Mouse (Mus musculus) layer of hippocampus, adult 9-10 months (tissue): ENCODE measurements around the gene Olfr311.
"Not testable (repeated sequence)": the region's sequence is repeated elsewhere in the genome, so short reads cannot be mapped to it uniquely, and the experiment has no call there.

Experiments
- DNase-seq: peaks from one replicate; pipeline ENCODE4 v3.0.0; 2022; ENCODE audit warnings: low spot score

Olfr311 gene

GRCm38 (mm10) chr11:58838951-58839350, at the start of gene Olfr311:
Gene Olfr311, plus strand, starts transcription at chr11:58839251.
- DNase-seq, result not testable (repeated sequence)

- no peak for DNase-seq
Observed at GRCm38 (mm10) chr11:58789532-58789931, 49.5 kb upstream of the Olfr311 start.

GRCm38 (mm10) chr11:58790053-58790452, 49.0 kb upstream of the Olfr311 start:
- DNase-seq, result no peak

- no peak for DNase-seq
Observed at GRCm38 (mm10) chr11:58790646-58791045, 48.4 kb upstream of the Olfr311 start.

- DNase-seq, result no peak
Observed at GRCm38 (mm10) chr11:58795856-58796255, 43.2 kb upstream of the Olfr311 start.

- DNase-seq, result peak; percentile 56
Observed at GRCm38 (mm10) chr11:58796850-58797249, 42.2 kb upstream of the Olfr311 start.

GRCm38 (mm10) chr11:58799747-58800146, 39.3 kb upstream of the Olfr311 start:
- DNase-seq, result no peak

- DNase-seq, result no peak
Observed at GRCm38 (mm10) chr11:58801558-58802228, 37.4 kb upstream of the Olfr311 start, which contains the start of gene Fam183b. Gene Fam183b, minus strand, starts transcription at chr11:58801960.

- no peak for DNase-seq
Observed at GRCm38 (mm10) chr11:58803871-58804270, 35.2 kb upstream of the Olfr311 start.

- no peak for DNase-seq
Observed at GRCm38 (mm10) chr11:58804393-58804792, 34.7 kb upstream of the Olfr311 start.

- no peak for DNase-seq
Observed at GRCm38 (mm10) chr11:58812001-58812400, 27.1 kb upstream of the Olfr311 start.

GRCm38 (mm10) chr11:58814700-58815099, 24.4 kb upstream of the Olfr311 start, which contains the start of gene Olfr313:
Gene Olfr313, plus strand, starts transcription at chr11:58815000.
- not testable (repeated sequence) for DNase-seq

GRCm38 (mm10) chr11:58815676-58816075, 23.4 kb upstream of the Olfr311 start:
- DNase-seq, result no peak

- DNase-seq, result not testable (repeated sequence)
Observed at GRCm38 (mm10) chr11:58828937-58829336, 10.1 kb upstream of the Olfr311 start, which contains the start of gene Olfr312. Gene Olfr312, plus strand, starts transcription at chr11:58829237.

GRCm38 (mm10) chr11:58829764-58830163, 9.3 kb upstream of the Olfr311 start:
- DNase-seq, result no peak

- DNase-seq, result not testable (repeated sequence)
Observed at GRCm38 (mm10) chr11:58832541-58832940, 6.5 kb upstream of the Olfr311 start.

GRCm38 (mm10) chr11:58846919-58847461, 7.9 kb downstream of the Olfr311 start, which contains the start of gene Gm12258:
Gene Gm12258, plus strand, starts transcription at chr11:58847158.
- peak; percentile 100 for DNase-seq

GRCm38 (mm10) chr11:58847636-58848035, 8.6 kb downstream of the Olfr311 start:
- DNase-seq, result no peak

- DNase-seq, result no peak
Observed at GRCm38 (mm10) chr11:58849731-58850130, 10.7 kb downstream of the Olfr311 start.

GRCm38 (mm10) chr11:58860744-58861143, 21.7 kb downstream of the Olfr311 start:
- DNase-seq, result no peak

GRCm38 (mm10) chr11:58867039-58867953, 28.2 kb downstream of the Olfr311 start, which contains the start of gene 2810021J22Rik:
Gene 2810021J22Rik, plus strand, starts transcription at chr11:58867216.
- no peak for DNase-seq

GRCm38 (mm10) chr11:58867954-58868330, 28.9 kb downstream of the Olfr311 start:
- no peak for DNase-seq
